Mouse (Mus musculus): ENCODE data around the gene Stambpl1.

- TF ChIP-seq POLR2A (IDR thresholded peaks at IDR 0.05; ENCODE audit: insufficient read depth, low read length) (no peak), EP300 (IDR thresholded peaks at IDR 0.05; ENCODE audit: insufficient read depth, low read depth, low read length) (no peak), CTCF (IDR thresholded peaks at IDR 0.05; ENCODE audit: low read depth, low read length) (peak; percentile 1)
Measured at GRCm38 (mm10) chr19:34244056-34244455, 52.0 kb downstream of the Stambpl1 start.
